In genomic region chr7:37773312-37773702, GRCm38 (mm10) we compare ENCODE assay signal across 9 mouse cellular contexts. TPM values are rescaled to one million over a fixed set of nuclear protein-coding genes. Genes with fewer than 3 reads are reported as not detected.
DNase-seq lines count a peak whose midpoint lies in the region; ATAC-seq and TF ChIP-seq lines count a peak whose summit lies in the region.
"Had no signal": no experiment of that assay in that cellular context is flagged by ENCODE, and none has a peak within 500 bp of the region (broad histone marks: within the 10 kb centered on the region; RNA-seq: fewer than 3 reads in every experiment).

Zfp536 (minus strand) TSS chr7:37773641.

- TF ChIP-seq EP300 in stomach, postnatal 0 days (optimal IDR thresholded peaks at IDR 0.05): no peak

- ATAC-seq in limb, embryonic 15.5 days (ENCODE audit: insufficient number of reproducible peaks, low FRiP score, low TSS enrichment, low read depth): no peak
- no peak for ATAC-seq in stomach, postnatal 0 days (ENCODE audit: low FRiP score, low TSS enrichment)
- no peak for ATAC-seq in monocyte, adult 5-6 weeks (replicated peaks; ENCODE audit: insufficient number of reproducible peaks, low FRiP score, low TSS enrichment, poor library complexity, severe bottlenecking)

- H3K9me3 ChIP-seq in limb, embryonic 15.5 days: no peaks in the 10 kb centered on the region
- no peaks in the 10 kb centered on the region for H3K9me3 ChIP-seq in stomach, postnatal 0 days (ENCODE audit: control insufficient read depth, low read length)

- H3K36me3 ChIP-seq in limb, embryonic 15.5 days: no peaks in the 10 kb centered on the region
- no peaks in the 10 kb centered on the region for H3K36me3 ChIP-seq in stomach, postnatal 0 days (ENCODE audit: control insufficient read depth, insufficient read depth, low read length)

- TF ChIP-seq CTCF in stomach, postnatal 0 days (IDR thresholded peaks at IDR 0.05; ENCODE audit: low read depth): no peak

- no peak within 1 kb of the TSS for H3K27ac ChIP-seq in limb, embryonic 15.5 days
- H3K27ac ChIP-seq in stomach, postnatal 0 days (replicated peaks): peak within 1 kb of the TSS; percentile 67; the same call in 1 of the 2 replicates

- DNase-seq in left cerebral cortex, adult 18-20 months (ENCODE audit: low spot score in 2 of 2): no peak
- DNase-seq in left cerebral cortex, adult 9 months (ENCODE audit: low spot score in 2 of 2): no peak
- peak; percentile 47 to 59 for DNase-seq in cerebellum, postnatal 36 days
- no peak for DNase-seq in heart, postnatal 4 days
- no peak for DNase-seq in stomach, postnatal 0 days (ENCODE audit: low spot score)
- no peak for DNase-seq in thymus, adult 18-20 months

- peak within 1 kb of the TSS; percentile 96 for H3K4me2 ChIP-seq in limb, embryonic 15.5 days
- H3K4me2 ChIP-seq in stomach, postnatal 0 days (replicated peaks; ENCODE audit: low read depth): peak within 1 kb of the TSS; percentile 79

- 2% methylated on average over 27 of the region's 27 CpGs for WGBS in limb, embryonic 15.5 days
- 2% methylated on average over 27 of the region's 27 CpGs for WGBS in stomach, postnatal 0 days

- H3K4me1 ChIP-seq in limb, embryonic 15.5 days: peaks cover 44% of the 10 kb centered on the region
- H3K4me1 ChIP-seq in stomach, postnatal 0 days (replicated peaks; ENCODE audit: control insufficient read depth, insufficient read depth): no peaks in the 10 kb centered on the region

- peak within 1 kb of the TSS; percentile 54 for H3K4me3 ChIP-seq in limb, embryonic 15.5 days
- H3K4me3 ChIP-seq in stomach, postnatal 0 days (ENCODE audit: low read depth, low read length): peak within 1 kb of the TSS; percentile 59

- no peak within 1 kb of the TSS for H3K9ac ChIP-seq in limb, embryonic 15.5 days
- H3K9ac ChIP-seq in stomach, postnatal 0 days (ENCODE audit: low read length): peak within 1 kb of the TSS; percentile 64; the same call in 1 of the 2 replicates

- peaks cover 77% of the 10 kb centered on the region for H3K27me3 ChIP-seq in limb, embryonic 15.5 days
- no peaks in the 10 kb centered on the region; the same call in 1 of the 2 replicates for H3K27me3 ChIP-seq in stomach, postnatal 0 days (ENCODE audit: control insufficient read depth, insufficient read depth, low read length)

RNA-seq across cellular contexts. Expression of gene Zfp536, which starts in this region (rescaled TPM):
- 10 to 100 TPM; 35.1 to 40.3 TPM for total RNA-seq in left cerebral cortex, adult 18-20 months (2021)
- total RNA-seq in heart, postnatal 4 days (2021): 10 to 100 TPM; 17.3 to 18.5 TPM
- polyA plus RNA-seq in limb, embryonic 15.5 days (2015; fragmentation: Nextera tagmentation; extraction: Ambion mirVana): 8.1 and 8.2 TPM in 2 replicates
- 4.3 and 5.0 TPM in 2 replicates for polyA plus RNA-seq in stomach, postnatal 0 days (2015; fragmentation: Nextera tagmentation; extraction: Ambion mirVana)
- not detected in 3 replicates for total RNA-seq in monocyte, adult 5-6 weeks (2017)
- total RNA-seq: liver, adult 2 months had no signal
- polyA plus RNA-seq: liver, adult 2 months had no signal

Comparison
In these comparisons a context has a peak if more than half of its experiments do, and no peak if none do; other contexts are left out.
1. RNA of gene Zfp536 (total RNA-seq): 35.1 to 40.3 TPM in left cerebral cortex, adult 18-20 months and 17.3 to 18.5 TPM in heart, postnatal 4 days; not detected in monocyte, adult 5-6 weeks; every median in the first group is over 10 times any median in the second.
2. DNase-seq: peak in cerebellum, postnatal 36 days (2 of 2); none in left cerebral cortex, adult 18-20 months (0 of 2), left cerebral cortex, adult 9 months (0 of 2), heart, postnatal 4 days (single experiment), stomach, postnatal 0 days (single experiment) and thymus, adult 18-20 months (0 of 2).